ENCODE assay signal across 27 mouse cellular contexts in genomic region chr5:11138031-11138430, GRCm38 (mm10). TPM values are rescaled to one million over a fixed set of nuclear protein-coding genes. Genes with fewer than 3 reads are reported as not detected.
DNase-seq lines count a peak whose midpoint lies in the region; ATAC-seq lines count a peak whose summit lies in the region.
"Not testable (repeated sequence)": the region's sequence is repeated elsewhere in the genome, so short reads cannot be mapped to it uniquely, and the experiment has no call there.
"Had no signal": no experiment of that assay in that cellular context is flagged by ENCODE, and none has a peak within 500 bp of the region (broad histone marks: within the 10 kb centered on the region; RNA-seq: fewer than 3 reads in every experiment).

No protein-coding gene starts in this region.

- not testable (repeated sequence) for H3K4me2 ChIP-seq in midbrain, embryonic 11.5 days

- H3K9ac ChIP-seq in midbrain, embryonic 11.5 days (ENCODE audit: low read length), result not testable (repeated sequence)

- not testable (repeated sequence) for H3K9me3 ChIP-seq in midbrain, embryonic 11.5 days (ENCODE audit: control insufficient read depth, low read length)

- not testable (repeated sequence) for ATAC-seq in midbrain, embryonic 11.5 days (ENCODE audit: low FRiP score)

- 89% methylated on average over 12 of the region's 12 CpGs for WGBS in midbrain, embryonic 11.5 days

- not testable (repeated sequence) for H3K36me3 ChIP-seq in midbrain, embryonic 11.5 days (ENCODE audit: control insufficient read depth, insufficient read depth, low read length)

- not testable (repeated sequence) for H3K27ac ChIP-seq in midbrain, embryonic 11.5 days (ENCODE audit: low read depth, low read length)

- H3K4me3 ChIP-seq in midbrain, embryonic 11.5 days (ENCODE audit: low read depth, low read length), result not testable (repeated sequence)

- not testable (repeated sequence) for H3K4me1 ChIP-seq in midbrain, embryonic 11.5 days (ENCODE audit: control insufficient read depth, insufficient read depth, low read length)

- H3K27me3 ChIP-seq in midbrain, embryonic 11.5 days (ENCODE audit: control insufficient read depth, insufficient read depth, low read length), result not testable (repeated sequence)

- DNase-seq in adrenal gland, adult (ENCODE audit: inconsistent age in 2 of 2, low spot score in 1 of 2), result peak; percentile 2 to 14
- DNase-seq in cerebellum, adult 11 months, result peak; percentile 0
- DNase-seq in cerebellum, postnatal 25 days, result peak; percentile 3 to 4
- DNase-seq in heart, adult 11 months, result peak; percentile 89
- peak; percentile 0 for DNase-seq in kidney, postnatal 14 days
- DNase-seq in midbrain, embryonic 11.5 days (ENCODE audit: low spot score, missing footprints), result peak; percentile 67
- DNase-seq in spleen, postnatal 14 days (ENCODE audit: low spot score in 2 of 2), result peak; percentile 0 to 7
- peak; percentile 1 to 3 for DNase-seq in thymus, postnatal 36 days

RNA-seq across cellular contexts. Expression of gene Gm8879, which starts 10.6 kb away (rescaled TPM):
- polyA plus RNA-seq in midbrain, embryonic 11.5 days (2014; fragmentation: Nextera tagmentation; extraction: Ambion mirVana), result not detected in 2 replicates
- polyA plus RNA-seq: embryonic facial prominence, embryonic 12.5 days; forebrain, embryonic 14.5 days; heart, embryonic 13.5 days; hindbrain, embryonic 10.5 days; hindbrain, embryonic 15.5 days; kidney, embryonic 16.5 days; limb, embryonic 12.5 days; liver, adult 2 months; liver, embryonic 15.5 days; lung, embryonic 14.5 days; midbrain, embryonic 10.5 days; midbrain, embryonic 16.5 days; neural tube, embryonic 11.5 days; Patski; stomach, embryonic 16.5 days; thymus, adult 2 months; urinary bladder, adult 2 months had no signal

RNA-seq across cellular contexts. Expression of gene Gm5861, which starts 44.8 kb away (rescaled TPM):
- not detected in 2 replicates for polyA plus RNA-seq in midbrain, embryonic 11.5 days (2014; fragmentation: Nextera tagmentation; extraction: Ambion mirVana)
- polyA plus RNA-seq: embryonic facial prominence, embryonic 12.5 days; forebrain, embryonic 14.5 days; heart, embryonic 13.5 days; hindbrain, embryonic 10.5 days; hindbrain, embryonic 15.5 days; inflammation-experienced regulatory T-cells, adult 6 months; kidney, embryonic 16.5 days; limb, embryonic 12.5 days; liver, adult 2 months; liver, embryonic 15.5 days; lung, embryonic 14.5 days; midbrain, embryonic 10.5 days; midbrain, embryonic 16.5 days; neural tube, embryonic 11.5 days; Patski; small intestine, adult 2 months; stomach, embryonic 16.5 days; thymus, adult 2 months; urinary bladder, adult 2 months had no signal

Comparison
In these comparisons a context has a peak if more than half of its experiments do, and no peak if none do; other contexts are left out.
1. DNase-seq: peak in every context shown above with its lines; median percentile 89 in heart, adult 11 months; 67 in midbrain, embryonic 11.5 days; 8 in adrenal gland, adult; 4 in cerebellum, postnatal 25 days; 4 in spleen, postnatal 14 days; 2 in thymus, postnatal 36 days; 0 in cerebellum, adult 11 months; 0 in kidney, postnatal 14 days.